Mouse (Mus musculus): ENCODE measurements around the gene Acss3. TPM values are rescaled to one million over a fixed set of nuclear protein-coding genes. Genes with fewer than 3 reads are reported as not detected.

Acss3 gene
- polyA plus RNA-seq, 1 experiment: not detected

DNA sequence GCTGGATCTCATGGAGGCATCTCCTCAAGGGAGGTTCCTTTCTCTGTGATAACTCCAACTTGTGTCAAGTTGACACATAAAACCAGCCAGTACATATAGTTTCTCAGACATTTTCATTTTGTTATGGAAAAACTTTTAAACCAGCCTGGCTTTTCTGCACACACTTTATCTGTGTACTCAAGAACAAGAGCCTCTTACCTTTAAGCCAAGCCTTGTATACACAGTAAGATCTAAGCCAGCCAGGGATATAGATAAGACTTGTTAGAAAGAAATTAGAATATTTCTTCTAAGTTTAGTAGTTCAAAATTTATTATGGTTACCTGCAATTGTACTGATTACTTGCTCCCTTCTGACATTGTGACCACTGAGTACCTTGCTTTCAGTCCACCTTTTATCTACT, 209.2 kb downstream of the Acss3 start:
- Histone ChIP-seq H3K27ac (ENCODE audit: insufficient read depth, low read depth, low read length) (no peak overlapping the region), H3K4me3 (ENCODE audit: insufficient read depth, low read depth, low read length) (no peak overlapping the region), H3K4me1 (ENCODE audit: control insufficient read depth, insufficient read depth, low read length) (no peaks in the 10 kb centered on the region)
- no peak for TF ChIP-seq CTCF (IDR thresholded peaks at IDR 0.05; ENCODE audit: insufficient read depth, low read depth, low read length)
- TF ChIP-seq POLR2A (IDR thresholded peaks at IDR 0.05; ENCODE audit: insufficient read depth, low read depth, low read length): no peak

DNA sequence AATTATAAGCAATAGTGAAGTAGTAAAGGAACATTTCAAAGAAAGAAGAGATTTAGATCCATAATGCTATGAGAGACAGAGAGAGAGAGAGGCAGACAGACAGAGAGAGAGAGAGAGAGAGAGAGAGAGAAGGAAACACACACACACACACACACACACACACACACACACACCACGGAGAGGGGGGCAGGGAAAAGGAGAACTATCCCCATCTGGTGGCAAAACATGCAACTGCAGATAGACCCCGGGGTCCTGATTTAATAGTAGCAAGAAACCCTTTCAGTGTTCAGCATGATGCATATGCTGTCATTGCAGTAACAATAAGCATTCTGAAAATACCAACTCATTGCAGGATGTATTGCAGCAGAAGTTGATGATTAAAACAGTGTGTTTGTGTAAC, 210.4 kb downstream of the Acss3 start:
- no peak overlapping the region for H3K27ac ChIP-seq (ENCODE audit: insufficient read depth, low read depth, low read length)
- no peaks in the 10 kb centered on the region for H3K4me1 ChIP-seq (ENCODE audit: control insufficient read depth, insufficient read depth, low read length)
- H3K4me3 ChIP-seq (ENCODE audit: insufficient read depth, low read depth, low read length): no peak overlapping the region
- TF ChIP-seq POLR2A (IDR thresholded peaks at IDR 0.05; ENCODE audit: insufficient read depth, low read depth, low read length) (no peak), CTCF (IDR thresholded peaks at IDR 0.05; ENCODE audit: insufficient read depth, low read depth, low read length) (no peak)
- WGBS: 19% methylated on average over 2 of the region's 2 CpGs

DNA sequence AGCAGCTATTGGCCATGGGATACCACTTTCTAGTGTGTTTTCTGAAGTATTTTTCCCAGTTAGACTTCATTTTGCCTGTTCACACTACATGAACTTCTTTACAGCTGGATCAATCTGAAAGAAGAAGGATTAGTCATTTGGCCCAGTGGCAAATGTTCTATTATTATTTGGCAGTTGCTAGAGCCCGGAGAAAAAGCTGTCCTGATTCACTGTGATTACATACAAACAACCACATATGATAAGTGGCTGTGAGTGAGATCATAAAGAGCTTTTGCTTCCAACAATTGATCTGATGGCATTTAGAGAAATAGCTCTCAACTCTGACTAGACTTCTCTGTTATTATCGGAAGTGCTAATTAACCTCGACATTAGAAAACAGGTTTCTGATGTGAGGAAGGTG, 213.4 kb downstream of the Acss3 start:
- WGBS: 19% methylated on average over 3 of the region's 3 CpGs
- Histone ChIP-seq H3K27ac (ENCODE audit: insufficient read depth, low read depth, low read length) (no peak overlapping the region), H3K4me3 (ENCODE audit: insufficient read depth, low read depth, low read length) (no peak overlapping the region), H3K4me1 (ENCODE audit: control insufficient read depth, insufficient read depth, low read length) (no peaks in the 10 kb centered on the region)
- no peak for TF ChIP-seq CTCF (IDR thresholded peaks at IDR 0.05; ENCODE audit: insufficient read depth, low read depth, low read length)
- TF ChIP-seq POLR2A (IDR thresholded peaks at IDR 0.05; ENCODE audit: insufficient read depth, low read depth, low read length): no peak

DNA sequence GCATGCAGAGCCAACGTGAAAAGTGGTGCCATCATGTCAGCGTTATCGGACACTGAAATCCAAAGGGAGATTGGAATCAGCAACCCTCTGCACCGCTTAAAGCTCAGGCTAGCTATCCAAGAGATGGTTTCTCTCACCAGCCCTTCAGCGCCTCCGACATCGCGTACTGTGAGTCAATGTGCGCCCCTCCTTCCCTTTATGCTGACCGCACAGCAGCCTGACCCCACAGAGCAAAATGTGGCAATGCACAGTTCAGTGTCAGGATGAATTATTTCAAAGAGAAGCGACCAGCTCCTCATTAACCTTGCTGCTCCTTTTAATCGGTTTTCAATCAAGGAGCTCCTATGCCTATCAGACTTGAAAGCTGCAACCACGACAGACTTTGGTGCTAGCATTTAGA, 227.1 kb downstream of the Acss3 start:
- WGBS: 67% methylated on average over 13 of the region's 13 CpGs
- H3K4me3 ChIP-seq (ENCODE audit: insufficient read depth, low read depth, low read length): no peak overlapping the region

More for the DNA sequence above, 227.1 kb downstream of the Acss3 start:
- TF ChIP-seq CTCF (IDR thresholded peaks at IDR 0.05; ENCODE audit: insufficient read depth, low read depth, low read length) (no peak), POLR2A (IDR thresholded peaks at IDR 0.05; ENCODE audit: insufficient read depth, low read depth, low read length) (no peak)
- Histone ChIP-seq H3K4me1 (ENCODE audit: control insufficient read depth, insufficient read depth, low read length) (no peaks in the 10 kb centered on the region), H3K27ac (ENCODE audit: insufficient read depth, low read depth, low read length) (no peak overlapping the region)

Other genes starting within 250 kb of the Acss3 start
- gene Lin7a, start 148.0 kb upstream of the Acss3 start, polyA plus RNA-seq (2012; ENCODE audit: insufficient read depth, insufficient read length, low replicate concordance, missing spikeins): not detected in 2 replicates

Measured in olfactory bulb, adult 2 months (tissue).